Mouse (Mus musculus) kidney, adult 2 months (tissue): ENCODE results near the gene Npvf. TPM values are rescaled to one million over a fixed set of nuclear protein-coding genes. Genes with fewer than 3 reads are reported as not detected.
A peak's percentile ranks its signal among the peaks of the same experiment; 100 is the strongest.

Experiments used
- DNase-seq: peaks from one replicate; pipeline ENCODE4 v3.0.0; 2021
- H3K27ac ChIP-seq: fragments of 200-500 bp; 2 replicates; pipeline ENCODE4 v1.5.1; 2012; ENCODE audit warnings: low read depth, low read length, control low read depth, inconsistent platforms; ENCODE audit not compliant: insufficient read depth
- H3K27me3 ChIP-seq: fragments of 200-500 bp; replicated peaks from 2 replicates; pipeline ENCODE4 v1.6.1; 2012; ENCODE audit warnings: mild to moderate bottlenecking, moderate library complexity, low read length, inconsistent platforms; ENCODE audit not compliant: control insufficient read depth, insufficient read depth
- H3K36me3 ChIP-seq: fragments of 200-500 bp; 2 replicates; pipeline ENCODE4 v1.6.1; 2012; ENCODE audit warnings: mild to moderate bottlenecking, moderate library complexity, low read length, inconsistent platforms; ENCODE audit not compliant: control insufficient read depth, insufficient read depth
- H3K4me1 ChIP-seq: fragments of 200-500 bp; 2 replicates; pipeline ENCODE4 v1.6.1; 2011; ENCODE audit warnings: low read length; ENCODE audit not compliant: control insufficient read depth, insufficient read depth
- H3K4me3 ChIP-seq: fragments of 200-500 bp; 2 replicates; pipeline ENCODE4 v1.5.1; 2011; ENCODE audit warnings: mild to moderate bottlenecking, low read depth, low read length, control low read depth; ENCODE audit not compliant: insufficient read depth
- CTCF ChIP-seq: fragments of 200-500 bp; conservative IDR thresholded peaks from 2 replicates; pipeline ENCODE4 v1.5.1; 2011; ENCODE audit warnings: low read depth, mild to moderate bottlenecking, control low read depth, low read length, moderate library complexity, mixed read lengths; ENCODE audit not compliant: insufficient read depth, insufficient read length
- POLR2A ChIP-seq: fragments of 200-500 bp; IDR thresholded peaks from one replicate; pipeline ENCODE4 v1.6.1; 2011; ENCODE audit warnings: low read depth, low read length, control low read depth
- WGBS: fragments of 180-500 bp; shearing (Covaris S2); methylation state at CpG from one replicate; pipeline ENCODE4 v1.1.7; 2018; 5-methylcytosine and 5-hydroxymethylcytosine counted together
- polyA plus RNA-seq: library from polyadenylated mRNA; depleted of rRNA; stranded (reverse); fragments of >200 nt; gene quantifications from 2 replicates; pipeline ENCODE4 v1.2.3, GENCODE M21; 2012

Npvf gene
- polyA plus RNA-seq, 1 experiment: not detected

DNA sequence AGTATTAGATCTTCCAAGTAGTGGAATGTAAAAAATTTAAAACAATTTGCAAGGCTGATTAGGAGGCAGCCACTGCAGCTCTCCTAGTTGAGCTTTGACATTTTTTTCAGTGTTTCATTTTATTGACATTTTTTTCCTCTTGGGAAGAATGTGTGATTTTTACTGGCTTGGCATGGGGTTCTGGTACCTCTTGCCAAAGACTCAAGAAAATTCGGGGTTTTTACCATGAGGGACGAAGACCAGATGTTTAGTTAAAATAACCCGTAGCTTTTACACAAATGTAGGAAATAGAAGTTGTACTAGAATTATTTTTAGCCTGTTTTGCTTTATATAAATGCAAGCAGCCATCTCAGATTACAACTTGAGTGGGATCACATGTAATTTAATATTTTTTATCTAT is 4.2 kb upstream of the Npvf start:
- Histone ChIP-seq H3K27ac (no peak overlapping the region), H3K27me3 (no peaks in the 10 kb centered on the region; the same call in 1 of the 2 replicates), H3K36me3 (no peaks in the 10 kb centered on the region), H3K4me1 (no peaks in the 10 kb centered on the region), H3K4me3 (no peak overlapping the region)
- TF ChIP-seq POLR2A: no peak
- TF ChIP-seq CTCF: no peak
- DNase-seq: no peak
- 50% methylated on average over 3 of the region's 3 CpGs for WGBS

DNA sequence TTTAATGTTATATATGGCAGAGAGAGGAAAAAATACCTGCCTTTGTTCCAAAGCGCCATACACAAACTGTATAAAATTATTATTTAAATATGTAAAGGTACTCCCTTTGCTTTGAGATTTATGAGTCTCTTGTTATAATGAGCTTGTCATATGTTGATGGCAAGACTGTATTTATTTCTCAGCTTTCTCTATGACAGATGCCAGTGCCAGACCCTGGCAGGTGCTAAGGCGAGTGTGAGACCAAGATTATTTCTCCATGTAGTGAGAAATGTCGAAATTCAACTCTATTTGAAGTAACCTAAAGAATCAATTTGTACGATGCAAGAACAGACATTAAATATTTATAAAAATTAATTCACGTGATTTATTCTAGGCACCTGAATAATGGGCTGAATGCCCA is 3.8 kb upstream of the Npvf start:
- no peak for DNase-seq
- H3K27me3 ChIP-seq: no peaks in the 10 kb centered on the region; the same call in 1 of the 2 replicates
- H3K27ac ChIP-seq: no peak overlapping the region
- 79% methylated on average over 5 of the region's 5 CpGs for WGBS
- no peak overlapping the region for H3K4me3 ChIP-seq
- H3K4me1 ChIP-seq: no peaks in the 10 kb centered on the region
- H3K36me3 ChIP-seq: no peaks in the 10 kb centered on the region
- TF ChIP-seq CTCF (no peak), POLR2A (no peak)

DNA sequence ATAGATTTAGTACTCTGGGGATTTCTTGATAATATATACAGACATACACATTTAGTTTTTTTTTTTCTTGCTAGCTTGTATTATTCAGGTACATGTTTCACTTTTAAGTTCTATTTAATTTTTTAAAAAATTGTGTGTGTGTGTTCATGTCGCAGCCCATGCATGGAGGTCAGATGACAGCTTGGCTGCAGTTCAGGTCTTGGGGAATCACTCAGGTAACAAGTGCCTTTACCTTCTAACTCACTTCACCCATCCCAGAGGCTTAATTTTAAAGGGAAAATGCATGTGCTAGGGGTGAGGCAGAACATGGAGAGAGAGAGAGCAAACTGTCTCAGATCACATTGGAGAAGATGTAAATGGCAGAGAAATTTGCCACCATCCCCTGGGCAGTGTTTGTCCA is 2.2 kb upstream of the Npvf start:
- H3K36me3 ChIP-seq: no peaks in the 10 kb centered on the region
- no peak for DNase-seq
- WGBS: 90% methylated on average over 1 of the region's 1 CpGs
- TF ChIP-seq CTCF: no peak
- TF ChIP-seq POLR2A: no peak
- H3K4me3 ChIP-seq: no peak overlapping the region
- H3K27me3 ChIP-seq: no peaks in the 10 kb centered on the region
- H3K27ac ChIP-seq: no peak overlapping the region
- H3K4me1 ChIP-seq: no peaks in the 10 kb centered on the region

DNA sequence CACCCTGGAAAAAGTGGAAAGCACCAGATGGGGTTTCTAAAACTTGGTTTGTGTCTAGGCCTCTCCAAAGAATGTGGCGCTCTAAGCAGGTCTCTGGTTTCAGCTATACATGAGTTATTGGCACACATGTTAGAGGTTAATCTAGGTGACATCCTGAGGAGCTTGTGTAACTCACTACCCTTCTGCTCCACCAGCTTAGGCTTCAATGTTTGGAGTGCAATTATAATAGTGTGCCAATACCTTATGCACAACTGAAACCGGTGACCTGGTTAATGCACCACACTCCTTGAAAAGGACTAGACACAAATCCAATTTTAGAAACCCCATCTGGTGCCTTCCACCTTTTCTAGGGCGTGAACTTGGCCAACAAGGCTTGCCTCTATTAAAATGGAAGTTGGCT is 1.7 kb upstream of the Npvf start:
- TF ChIP-seq POLR2A (no peak), CTCF (no peak)

DNA sequence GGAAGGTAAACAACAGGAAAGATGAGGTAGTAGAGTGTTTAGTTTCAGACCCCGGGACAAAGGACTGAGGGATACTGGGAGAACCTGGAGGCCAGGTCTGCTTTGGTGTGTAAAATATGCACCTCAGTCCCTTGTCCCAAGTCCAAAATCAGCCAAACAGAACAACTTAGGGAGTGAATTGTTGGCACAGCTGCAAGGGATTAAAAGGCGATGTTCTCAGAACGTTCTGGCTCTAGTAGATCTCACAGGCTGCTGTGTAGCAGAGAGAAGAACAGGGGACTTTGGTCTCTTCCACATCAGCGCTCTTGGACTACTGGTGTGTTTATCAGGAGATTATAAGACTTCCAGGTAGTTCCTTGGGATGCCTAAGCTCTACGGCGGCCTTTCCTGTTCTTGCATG is 6.6 kb downstream of the Npvf start:
- no peak overlapping the region for H3K4me3 ChIP-seq
- H3K27ac ChIP-seq: peak overlapping the region; percentile 75
- TF ChIP-seq CTCF (no peak), POLR2A (no peak)
- H3K36me3 ChIP-seq: no peaks in the 10 kb centered on the region
- peak; percentile 95 for DNase-seq
- no peaks in the 10 kb centered on the region for H3K27me3 ChIP-seq
- H3K4me1 ChIP-seq: peaks cover 6% of the 10 kb centered on the region
- WGBS: 35% methylated on average over 6 of the region's 6 CpGs

More for the DNA sequence above, 1.7 kb upstream of the Npvf start:
- H3K27me3 ChIP-seq: no peaks in the 10 kb centered on the region
- 85% methylated on average over 3 of the region's 3 CpGs for WGBS
- no peak overlapping the region for H3K4me3 ChIP-seq
- DNase-seq: no peak
- H3K36me3 ChIP-seq: no peaks in the 10 kb centered on the region
- no peaks in the 10 kb centered on the region for H3K4me1 ChIP-seq
- no peak overlapping the region for H3K27ac ChIP-seq

DNA sequence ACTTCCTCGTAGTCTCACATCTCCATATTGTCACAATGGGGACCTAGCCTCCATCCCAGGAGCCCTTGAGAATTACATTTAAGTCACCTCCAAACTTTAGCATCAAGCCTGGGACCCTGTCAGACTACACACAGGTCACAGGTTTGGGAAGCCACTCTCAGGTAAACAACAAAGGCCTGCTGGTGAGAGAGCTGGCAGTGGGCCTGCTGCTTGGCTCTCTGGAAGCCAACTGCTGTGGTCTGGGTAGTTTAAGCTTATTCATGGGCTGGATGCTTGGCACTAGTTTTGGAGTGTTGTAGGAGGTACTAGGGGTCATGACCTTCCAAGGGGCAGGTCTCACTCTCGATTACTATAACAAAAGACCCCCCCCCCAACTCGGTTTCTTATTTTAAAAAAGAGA is 7.6 kb downstream of the Npvf start:
- TF ChIP-seq CTCF: no peak
- no peak for TF ChIP-seq POLR2A
- H3K4me1 ChIP-seq: peaks cover 6% of the 10 kb centered on the region
- DNase-seq: peak; percentile 40
- no peaks in the 10 kb centered on the region for H3K36me3 ChIP-seq
- H3K27ac ChIP-seq: no peak overlapping the region
- H3K27me3 ChIP-seq: no peaks in the 10 kb centered on the region
- H3K4me3 ChIP-seq: no peak overlapping the region
- 57% methylated on average over 3 of the region's 3 CpGs for WGBS

DNA sequence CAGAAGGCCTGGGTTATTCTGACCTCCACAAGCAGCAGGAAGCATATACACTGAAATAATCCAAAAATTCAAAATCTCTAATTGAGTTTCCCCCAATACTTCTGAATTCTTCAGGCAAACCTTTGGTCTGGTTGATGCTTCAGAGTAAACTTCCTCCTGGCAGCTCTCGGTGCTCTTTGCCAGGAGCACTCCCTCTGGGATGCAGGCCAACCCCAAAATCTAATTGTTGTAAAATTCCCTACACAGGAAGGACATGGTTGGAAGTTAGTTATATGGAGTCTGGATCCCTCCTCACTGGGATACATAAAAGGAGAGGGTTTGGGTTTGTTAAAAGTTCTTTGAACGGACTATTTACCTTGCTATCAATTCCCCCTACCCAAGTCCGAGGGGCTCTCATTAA is 9.5 kb downstream of the Npvf start:
- TF ChIP-seq POLR2A (no peak), CTCF (no peak)
- DNase-seq: no peak
- no peak overlapping the region for H3K27ac ChIP-seq
- H3K4me1 ChIP-seq: peaks cover 6% of the 10 kb centered on the region
- 61% methylated on average over 3 of the region's 3 CpGs for WGBS
- no peaks in the 10 kb centered on the region for H3K36me3 ChIP-seq
- H3K4me3 ChIP-seq: no peak overlapping the region
- no peaks in the 10 kb centered on the region for H3K27me3 ChIP-seq

DNA sequence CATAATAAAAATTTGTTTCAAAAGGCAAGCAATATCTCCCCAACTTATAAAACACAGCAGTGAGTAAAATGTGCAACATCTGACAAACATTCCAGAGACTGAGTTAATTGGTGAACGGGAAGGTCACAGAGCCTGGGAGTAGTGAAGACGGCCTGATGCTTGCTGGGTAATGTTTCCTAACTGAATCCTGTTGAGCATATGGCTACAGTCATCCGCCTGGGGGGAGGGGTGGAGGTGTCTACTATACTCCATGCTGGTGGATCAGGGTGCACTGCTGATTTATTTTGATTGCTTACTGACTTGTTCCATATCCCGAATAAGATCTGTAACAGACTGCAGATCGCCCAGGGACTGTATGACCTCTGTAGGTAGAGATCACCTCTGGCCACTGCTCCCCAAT is 12.3 kb downstream of the Npvf start:
- DNase-seq: no peak
- Histone ChIP-seq H3K27me3 (no peaks in the 10 kb centered on the region), H3K27ac (no peak overlapping the region), H3K4me1 (no peaks in the 10 kb centered on the region), H3K4me3 (no peak overlapping the region), H3K36me3 (no peaks in the 10 kb centered on the region)
- TF ChIP-seq CTCF: no peak
- 47% methylated on average over 5 of the region's 5 CpGs for WGBS
